Comparison of ENCODE assay signal across 9 mouse cellular contexts in the genomic region with DNA sequence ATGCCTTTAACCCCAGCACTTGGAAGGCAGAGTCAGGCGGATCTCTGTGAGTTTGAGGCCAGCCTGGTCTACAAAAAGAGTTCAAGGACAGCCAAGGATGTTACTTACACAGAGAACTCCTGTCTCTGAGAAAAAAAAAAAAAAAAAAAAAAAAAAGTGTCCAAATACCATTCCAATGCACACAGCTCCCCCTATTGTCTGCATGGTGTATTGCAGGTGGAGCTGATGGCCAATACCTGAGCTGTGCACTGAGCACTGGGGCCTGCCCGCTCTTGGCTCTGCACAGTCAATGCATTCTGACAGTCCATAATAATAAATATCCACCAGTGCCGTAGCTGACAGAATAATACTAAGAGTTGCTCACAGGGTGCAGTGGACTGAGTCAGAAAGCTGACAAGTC. TPM values are rescaled to one million over a fixed set of nuclear protein-coding genes. Genes with fewer than 3 reads are reported as not detected.
A peak's percentile ranks its signal among the peaks of the same experiment; 100 is the strongest.
DNase-seq lines count a peak whose midpoint lies in the region; ATAC-seq and TF ChIP-seq lines count a peak whose summit lies in the region.
"Had no signal": no experiment of that assay in that cellular context is flagged by ENCODE, and none has a peak within 500 bp of the region (broad histone marks: within the 10 kb centered on the region; RNA-seq: fewer than 3 reads in every experiment).

No protein-coding gene starts in this region.

- no peaks in the 10 kb centered on the region for H3K9me3 ChIP-seq in intestine, embryonic 14.5 days (ENCODE audit: control insufficient read depth, low read length)
- no peaks in the 10 kb centered on the region for H3K9me3 ChIP-seq in intestine, embryonic 16.5 days (ENCODE audit: control insufficient read depth, low read length)
- no peaks in the 10 kb centered on the region for H3K9me3 ChIP-seq in G1E (replicated peaks)
- H3K9me3 ChIP-seq: neural tube, embryonic 13.5 days had no signal

- peak; percentile 85 for TF ChIP-seq CTCF in G1E (IDR thresholded peaks at IDR 0.05; ENCODE audit: low read depth, low read length)
- TF ChIP-seq CTCF in brain, embryonic 14.5 days (IDR thresholded peaks at IDR 0.05; ENCODE audit: borderline replicate concordance, extremely low read depth, insufficient read depth, insufficient read length), result peak; percentile 61; the same call in 1 of the 2 replicates

- H3K27ac ChIP-seq in intestine, embryonic 14.5 days (ENCODE audit: low read depth), result no peak overlapping the region
- no peak overlapping the region for H3K27ac ChIP-seq in intestine, embryonic 16.5 days (ENCODE audit: low read length)
- H3K27ac ChIP-seq: neural tube, embryonic 13.5 days had no signal

- no peak overlapping the region for H3K9ac ChIP-seq in intestine, embryonic 14.5 days (ENCODE audit: low read length)
- no peak overlapping the region for H3K9ac ChIP-seq in intestine, embryonic 16.5 days (ENCODE audit: low read depth, low read length)
- H3K9ac ChIP-seq: neural tube, embryonic 13.5 days had no signal

- no peak for ATAC-seq in intestine, embryonic 14.5 days (replicated peaks; ENCODE audit: low FRiP score, low TSS enrichment, low read depth)
- ATAC-seq in intestine, embryonic 16.5 days, result no peak
- ATAC-seq in G1E (ENCODE audit: extremely low read depth, insufficient number of reproducible peaks, low FRiP score, poor library complexity, severe bottlenecking), result no peak
- no peak for ATAC-seq in activated CD4-positive, CD25-positive, alpha-beta regulatory T cell, adult 4 months

- H3K4me1 ChIP-seq in intestine, embryonic 14.5 days (replicated peaks; ENCODE audit: control insufficient read depth, insufficient read depth, low read length), result peaks cover 7% of the 10 kb centered on the region
- peaks cover 12% of the 10 kb centered on the region for H3K4me1 ChIP-seq in intestine, embryonic 16.5 days (ENCODE audit: control insufficient read depth, insufficient read depth, low read length)
- peaks cover 14% of the 10 kb centered on the region for H3K4me1 ChIP-seq in G1E (ENCODE audit: insufficient read depth, low read depth, low read length)

- TF ChIP-seq POLR2A in brain, embryonic 14.5 days (IDR thresholded peaks at IDR 0.05; ENCODE audit: borderline replicate concordance, extremely low read depth, insufficient read depth, insufficient read length, poor library complexity, severe bottlenecking), result no peak

- intact Hi-C loops in left cerebral cortex, postnatal 14 days (cut with DNase I), result no loop called here

- no peak overlapping the region for H3K4me3 ChIP-seq in intestine, embryonic 14.5 days (ENCODE audit: low read depth, low read length)
- no peak overlapping the region for H3K4me3 ChIP-seq in intestine, embryonic 16.5 days (ENCODE audit: low read length)
- no peak overlapping the region for H3K4me3 ChIP-seq in G1E (ENCODE audit: low read depth, low read length)
- H3K4me3 ChIP-seq: neural tube, embryonic 13.5 days had no signal

- WGBS in intestine, embryonic 14.5 days, result 52% methylated on average over 3 of the region's 3 CpGs
- 57% methylated on average over 3 of the region's 3 CpGs for WGBS in intestine, embryonic 16.5 days

- DNase-seq in intestine, embryonic 14.5 days (ENCODE audit: low spot score), result peak; percentile 72
- DNase-seq in G1E (ENCODE audit: low spot score), result peak; percentile 26
- peak; percentile 20 for DNase-seq in brain, embryonic 14.5 days (ENCODE audit: low read depth)
- DNase-seq in frontal cortex, postnatal 25 days (ENCODE audit: low spot score in 2 of 2), result peak; percentile 63 to 66
- DNase-seq in left cerebral cortex, postnatal 14 days (ENCODE audit: low spot score in 2 of 2), result peak; percentile 79 to 85
- DNase-seq in retina, postnatal 1 day, result peak; percentile 55

- no peaks in the 10 kb centered on the region for H3K27me3 ChIP-seq in intestine, embryonic 14.5 days (replicated peaks; ENCODE audit: control insufficient read depth, insufficient read depth, low read length)
- no peaks in the 10 kb centered on the region for H3K27me3 ChIP-seq in intestine, embryonic 16.5 days (replicated peaks; ENCODE audit: control insufficient read depth, insufficient read depth, low read length)
- H3K27me3 ChIP-seq in G1E (ENCODE audit: insufficient read depth, low read length), result peaks cover 34% of the 10 kb centered on the region

- no peak overlapping the region for H3K4me2 ChIP-seq in intestine, embryonic 14.5 days (ENCODE audit: low read length)
- no peak overlapping the region for H3K4me2 ChIP-seq in intestine, embryonic 16.5 days (ENCODE audit: low read depth, low read length)
- H3K4me2 ChIP-seq: neural tube, embryonic 13.5 days had no signal

- H3K36me3 ChIP-seq in intestine, embryonic 14.5 days (ENCODE audit: control insufficient read depth, insufficient read depth, low read length), result peaks cover under 1% of the 10 kb centered on the region
- no peaks in the 10 kb centered on the region for H3K36me3 ChIP-seq in intestine, embryonic 16.5 days (ENCODE audit: control insufficient read depth, insufficient read depth, low read length)
- peaks cover 3% of the 10 kb centered on the region for H3K36me3 ChIP-seq in G1E (replicated peaks)
- H3K36me3 ChIP-seq: neural tube, embryonic 13.5 days had no signal

RNA-seq across cellular contexts. Expression of a gene that starts 2.2 kb away (rescaled TPM):
- polyA plus RNA-seq in intestine, embryonic 14.5 days (2014; fragmentation: Nextera tagmentation; extraction: Ambion mirVana), result 0.28 TPM in 1 of 2 replicates, not detected in the other
- 0.23 TPM in 1 of 2 replicates, not detected in the other for polyA plus RNA-seq in intestine, embryonic 16.5 days (2015; fragmentation: Nextera tagmentation; extraction: Ambion mirVana)
- total RNA-seq in G1E (2014; fragmentation: Nextera tagmentation) (not detected in 2 replicates), G1E (2017) (not detected in 2 replicates)
- polyA plus RNA-seq in G1E (2012), result 0.14 and 0.36 TPM in 2 replicates
- 1.3 and 2.1 TPM in 2 replicates for polyA plus RNA-seq in brain, embryonic 14.5 days (2012; rRNA removed)
- total RNA-seq in left cerebral cortex, postnatal 14 days (2021), result 1 to 10 TPM; 4.9 to 6.2 TPM
- under 1 TPM in 1 of 2 experiments, not detected in 1; 0.52 TPM for polyA plus RNA-seq in activated CD4-positive, CD25-positive, alpha-beta regulatory T cell, adult 4 months (2017; shearing (Covaris generic))

RNA-seq across cellular contexts. Expression of a gene that starts 3.9 kb away (rescaled TPM):
- polyA plus RNA-seq in intestine, embryonic 14.5 days (2014; fragmentation: Nextera tagmentation; extraction: Ambion mirVana), result 64.4 and 69.1 TPM in 2 replicates
- polyA plus RNA-seq in intestine, embryonic 16.5 days (2015; fragmentation: Nextera tagmentation; extraction: Ambion mirVana), result 61.1 and 66.9 TPM in 2 replicates
- total RNA-seq in G1E (2014; fragmentation: Nextera tagmentation), result 101 TPM in 2 replicates
- total RNA-seq in G1E (2017), result 30.3 and 33.4 TPM in 2 replicates
- polyA plus RNA-seq in G1E (2012), result 46.4 and 49.6 TPM in 2 replicates
- 50.3 and 61.5 TPM in 2 replicates for polyA plus RNA-seq in brain, embryonic 14.5 days (2012; rRNA removed)
- 10 to 100 TPM; 39.1 to 42.8 TPM for total RNA-seq in left cerebral cortex, postnatal 14 days (2021)
- 10 to 100 TPM; 15.7 to 17.2 TPM for polyA plus RNA-seq in activated CD4-positive, CD25-positive, alpha-beta regulatory T cell, adult 4 months (2017; shearing (Covaris generic))

RNA-seq across cellular contexts. Expression of a gene that starts 17.3 kb away (rescaled TPM):
- polyA plus RNA-seq in intestine, embryonic 14.5 days (2014; fragmentation: Nextera tagmentation; extraction: Ambion mirVana), result 4.5 and 5.2 TPM in 2 replicates
- polyA plus RNA-seq in intestine, embryonic 16.5 days (2015; fragmentation: Nextera tagmentation; extraction: Ambion mirVana), result 2.1 and 2.3 TPM in 2 replicates
- not detected in 2 replicates for total RNA-seq in G1E (2014; fragmentation: Nextera tagmentation)
- total RNA-seq in G1E (2017), result 0.16 TPM in 1 of 2 replicates, not detected in the other
- polyA plus RNA-seq in G1E (2012), result not detected in 2 replicates
- 18.9 and 28.3 TPM in 2 replicates for polyA plus RNA-seq in brain, embryonic 14.5 days (2012; rRNA removed)
- total RNA-seq in left cerebral cortex, postnatal 14 days (2021), result 10 to 100 TPM; 23.8 to 24.6 TPM
- polyA plus RNA-seq in activated CD4-positive, CD25-positive, alpha-beta regulatory T cell, adult 4 months (2017; shearing (Covaris generic)), result under 1 TPM in 1 of 2 experiments, not detected in 1; 0.08 TPM

RNA-seq across cellular contexts. Expression of a gene that starts 32.8 kb away (rescaled TPM):
- 4.7 and 5.2 TPM in 2 replicates for polyA plus RNA-seq in intestine, embryonic 14.5 days (2014; fragmentation: Nextera tagmentation; extraction: Ambion mirVana)
- 4.4 and 4.6 TPM in 2 replicates for polyA plus RNA-seq in intestine, embryonic 16.5 days (2015; fragmentation: Nextera tagmentation; extraction: Ambion mirVana)
- total RNA-seq in G1E (2014; fragmentation: Nextera tagmentation), result not detected in 2 replicates
- total RNA-seq in G1E (2017), result not detected in 2 replicates
- not detected in 2 replicates for polyA plus RNA-seq in G1E (2012)
- 0.91 and 1.8 TPM in 2 replicates for polyA plus RNA-seq in brain, embryonic 14.5 days (2012; rRNA removed)
- 1 to 10 TPM; 1.6 to 2.5 TPM for total RNA-seq in left cerebral cortex, postnatal 14 days (2021)
- not detected for polyA plus RNA-seq in activated CD4-positive, CD25-positive, alpha-beta regulatory T cell, adult 4 months (2017; shearing (Covaris generic))

RNA-seq across cellular contexts. Expression of a gene that starts 42.0 kb away (rescaled TPM):
- polyA plus RNA-seq in intestine, embryonic 14.5 days (2014; fragmentation: Nextera tagmentation; extraction: Ambion mirVana), result 6.4 and 15.5 TPM in 2 replicates
- polyA plus RNA-seq in intestine, embryonic 16.5 days (2015; fragmentation: Nextera tagmentation; extraction: Ambion mirVana), result 7.4 and 10.3 TPM in 2 replicates
- total RNA-seq in G1E (2014; fragmentation: Nextera tagmentation) (not detected in 2 replicates), G1E (2017) (not detected in 2 replicates)
- polyA plus RNA-seq in G1E (2012), result not detected in 2 replicates
- polyA plus RNA-seq in brain, embryonic 14.5 days (2012; rRNA removed), result 0.37 TPM in 1 of 2 replicates, not detected in the other
- total RNA-seq in left cerebral cortex, postnatal 14 days (2021), result 1 to 10 TPM; 1.1 to 1.5 TPM
- not detected for polyA plus RNA-seq in activated CD4-positive, CD25-positive, alpha-beta regulatory T cell, adult 4 months (2017; shearing (Covaris generic))

Comparison
In these comparisons a context has a peak if more than half of its experiments do, and no peak if none do; other contexts are left out.
1. DNase-seq: peak in every context shown above with its lines; median percentile 82 in left cerebral cortex, postnatal 14 days; 72 in intestine, embryonic 14.5 days; 64 in frontal cortex, postnatal 25 days; 55 in retina, postnatal 1 day; 26 in G1E; 20 in brain, embryonic 14.5 days.